Mouse (Mus musculus) cerebellum, postnatal 36 days (tissue): ENCODE measurements at regions not wholly inside any gene's neighbourhood (a gene's known extent, or its start where the extent isn't known, plus 50 kb on each side); places are given as distances from the start of the nearest gene placed in this dataset.

Source experiments
- DNase-seq, 2 experiments: peaks; one replicate each; pipeline ENCODE4 v3.0.0; 2021 to 2022; ENCODE audit warnings: mixed read lengths in 2 of 2

DNA sequence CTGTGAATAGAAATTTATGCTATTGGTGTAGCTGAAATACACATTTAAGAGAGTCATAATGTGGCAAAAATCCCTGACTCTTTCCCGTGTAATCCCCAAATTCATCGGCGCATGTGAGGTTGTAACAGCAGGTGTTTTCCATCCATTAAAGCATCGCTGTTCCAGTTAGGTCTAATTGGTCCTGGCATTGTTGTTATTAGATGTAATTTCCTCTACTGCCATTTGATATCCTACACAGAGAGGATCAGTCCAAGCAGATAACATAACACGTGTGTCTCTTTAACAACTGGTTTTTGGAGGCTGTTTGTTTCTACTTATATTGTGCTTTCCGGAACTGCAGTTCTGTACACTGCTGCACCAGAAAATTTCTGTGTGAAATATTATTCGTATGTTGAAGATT, 101.8 kb downstream of the Vgll3 start:
- DNase-seq, result no peak

DNA sequence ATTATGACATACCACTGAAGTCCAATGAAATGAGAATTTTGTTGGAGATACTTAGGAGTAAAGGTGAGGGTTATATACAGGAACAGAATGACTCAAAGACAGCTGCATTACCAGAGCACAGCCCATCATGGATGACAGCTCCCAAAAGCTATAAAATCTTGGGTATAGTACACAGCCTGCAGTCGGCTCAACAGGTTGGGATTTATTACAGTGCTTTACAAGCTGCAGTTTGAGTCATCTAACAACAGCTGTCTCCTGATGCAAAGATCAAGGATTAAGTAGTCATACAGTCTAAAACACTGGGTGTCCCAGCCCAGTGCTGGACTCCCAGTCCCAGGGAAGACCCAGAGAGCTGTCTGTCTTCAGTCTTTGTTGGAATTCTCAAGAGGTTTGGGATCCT, 110.9 kb downstream of the Vgll3 start:
- DNase-seq, result no peak

DNA sequence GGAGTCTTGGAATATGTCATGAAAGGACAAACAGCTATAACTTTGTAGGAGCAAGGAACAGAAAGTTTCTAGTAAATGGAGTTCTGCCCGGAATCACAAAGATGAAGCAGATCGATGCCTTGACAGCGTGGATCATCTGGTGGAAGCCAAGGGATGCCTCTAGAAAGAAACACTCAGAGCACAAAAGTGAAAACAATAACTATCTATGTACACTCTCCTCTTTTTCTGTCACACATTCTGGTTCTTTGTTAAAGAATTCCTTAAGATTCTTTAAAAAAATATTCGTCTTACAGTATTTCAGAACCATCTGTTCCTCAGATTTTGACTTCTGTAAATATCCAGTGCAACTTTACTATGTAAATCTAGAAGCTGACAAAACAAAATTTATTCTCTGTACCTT, 148.8 kb downstream of the Vgll3 start:
- no peak for DNase-seq

DNA sequence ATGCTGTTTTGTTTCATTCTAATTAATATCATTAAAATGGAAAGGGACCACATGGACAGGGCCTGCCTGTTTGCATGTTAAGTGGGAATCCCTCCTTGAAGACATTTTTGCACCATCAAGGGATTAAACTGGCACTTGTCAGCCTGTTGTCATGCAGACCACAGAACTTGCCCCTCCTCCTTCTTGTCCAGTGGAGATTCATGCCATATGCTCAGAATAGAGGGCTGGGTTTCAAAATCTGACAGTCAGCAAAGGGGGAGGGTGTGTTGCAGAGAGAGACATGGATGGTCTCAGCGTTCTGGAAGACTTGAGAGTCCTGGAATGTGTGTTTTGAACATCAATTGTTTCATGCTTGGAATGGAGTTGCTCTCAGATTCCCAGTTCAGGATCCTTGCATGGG, 149.2 kb downstream of the Vgll3 start:
- DNase-seq, result no peak

DNA sequence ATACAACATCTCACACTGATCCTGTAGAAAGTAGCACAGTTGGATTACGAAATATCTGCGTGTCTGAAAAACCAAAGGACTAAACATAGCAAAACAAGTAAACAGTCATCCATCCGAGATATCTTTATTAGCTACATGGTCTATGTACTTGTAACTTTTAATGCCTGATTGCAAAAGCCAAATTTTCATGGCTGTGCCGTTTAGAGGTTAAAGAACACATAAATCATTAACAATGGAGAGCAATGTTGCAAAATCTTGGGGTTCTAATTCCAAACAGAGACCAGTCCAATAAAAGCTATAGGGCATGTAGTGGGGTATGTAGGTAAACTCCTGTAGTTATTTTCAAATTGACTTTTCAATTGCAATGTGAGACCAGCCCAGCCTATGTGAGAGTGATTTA, 162.0 kb downstream of the Vgll3 start:
- DNase-seq, result no peak

DNA sequence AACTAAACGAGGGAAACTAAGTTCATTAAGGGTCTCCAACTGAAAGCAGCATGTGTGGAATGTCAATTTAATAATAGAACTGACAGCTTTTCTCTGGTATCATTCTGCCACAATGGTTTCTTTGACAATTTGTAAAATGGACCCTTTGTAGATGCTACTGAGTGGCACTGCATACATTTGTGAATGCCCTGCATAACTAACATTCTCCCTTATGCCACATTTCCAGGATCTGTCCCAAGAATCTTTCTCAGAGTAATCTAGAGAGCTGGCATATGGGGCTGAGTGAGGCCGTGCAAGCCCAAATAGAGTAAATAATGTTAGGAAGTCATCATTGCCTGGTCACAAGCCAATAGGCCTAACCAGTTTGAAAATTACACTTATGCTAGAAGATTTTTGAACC, 172.1 kb downstream of the Vgll3 start:
- DNase-seq, result no peak

DNA sequence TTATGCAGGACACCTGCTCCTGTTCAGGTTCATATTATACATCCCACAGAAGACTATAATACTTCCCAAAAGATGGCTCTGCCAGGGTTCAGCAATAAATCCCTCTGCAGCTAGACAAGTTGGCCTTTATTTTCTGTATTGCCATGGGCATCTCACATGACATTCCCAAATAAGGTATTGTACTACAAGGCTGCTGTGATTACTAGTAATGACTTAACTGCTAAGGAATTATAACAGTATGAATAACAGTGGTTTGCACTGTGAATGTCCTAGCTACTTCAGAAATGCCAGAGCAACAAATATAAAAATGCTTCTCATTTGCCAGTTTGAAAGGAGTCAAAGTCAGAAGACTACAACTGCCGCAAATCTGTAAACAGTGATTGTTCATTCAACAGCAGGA, 184.3 kb downstream of the Vgll3 start:
- no peak for DNase-seq

DNA sequence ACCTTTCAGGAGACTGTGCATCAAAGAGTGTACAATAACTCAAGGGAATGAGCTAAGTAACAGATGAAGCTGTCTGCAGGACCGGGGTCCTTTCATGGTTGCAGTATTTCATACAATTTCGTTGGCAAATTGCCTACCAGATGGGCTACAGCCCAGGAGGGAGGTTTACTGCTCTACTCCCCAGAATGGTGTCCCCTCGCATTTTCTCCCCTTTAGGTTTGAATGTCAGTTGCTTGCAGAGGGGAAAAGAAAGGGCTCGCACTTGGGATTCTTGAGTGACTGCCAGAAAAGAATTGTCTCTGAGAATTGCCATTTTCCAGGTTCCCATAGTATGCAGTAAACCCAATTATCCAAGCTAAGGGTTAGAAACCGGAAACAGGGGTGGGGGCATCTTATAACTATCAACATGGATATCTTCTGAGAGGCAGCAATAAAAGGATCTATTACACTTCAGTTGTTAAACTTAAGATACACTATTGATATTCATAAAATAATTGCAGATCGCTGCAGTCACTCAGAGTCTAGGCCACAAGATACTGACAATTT, 185.7 kb downstream of the Vgll3 start:
- DNase-seq, result no peak

DNA sequence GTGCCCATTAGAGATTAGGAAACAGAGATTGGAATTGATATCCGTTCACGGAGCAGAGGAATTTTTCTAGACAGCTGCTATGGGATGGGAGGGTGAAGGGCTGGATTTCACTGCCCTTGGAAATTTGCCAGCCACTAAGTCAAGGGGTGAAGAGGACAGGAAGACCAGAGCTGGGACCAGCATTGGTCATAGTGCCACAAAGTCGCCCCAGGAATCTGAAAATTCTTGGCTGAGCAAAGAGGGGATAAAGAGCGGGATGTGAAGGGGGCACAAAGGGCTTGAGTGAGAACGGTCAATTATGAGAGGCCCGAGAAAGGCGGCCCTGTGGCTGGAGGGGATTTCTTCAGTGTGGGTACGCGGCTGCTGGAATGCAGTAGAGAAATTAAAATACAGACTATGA, 189.6 kb downstream of the Vgll3 start:
- no peak for DNase-seq

DNA sequence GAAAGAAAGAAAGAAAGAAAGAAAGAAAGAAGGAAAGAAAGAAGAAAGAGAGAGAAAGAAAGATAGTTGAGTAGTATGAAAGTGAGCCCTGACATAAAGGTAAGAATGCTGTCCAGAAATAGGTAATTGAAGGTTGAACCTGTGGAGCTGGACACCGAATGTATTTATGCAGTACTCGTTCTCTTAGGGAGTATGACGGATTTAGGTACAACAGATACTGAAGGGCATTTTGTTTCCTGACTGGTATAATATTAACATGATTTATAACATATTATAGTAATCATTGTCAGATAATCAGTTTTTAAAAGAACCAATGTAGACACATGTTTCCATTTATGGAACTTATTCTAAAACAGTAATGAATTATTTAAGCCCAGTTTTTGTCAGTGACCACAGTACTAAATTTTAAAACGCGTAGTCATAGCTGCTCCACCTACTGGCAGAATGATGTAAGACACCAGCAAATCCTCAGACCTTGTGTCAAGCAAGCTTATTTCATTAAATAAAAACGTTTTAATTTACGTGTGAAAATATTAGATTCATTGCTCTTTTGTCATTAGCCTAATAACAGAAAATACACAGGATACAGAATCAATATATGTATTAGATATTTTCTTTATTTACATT, 191.0 kb downstream of the Vgll3 start:
- peak; percentile 7 to 16 for DNase-seq

DNA sequence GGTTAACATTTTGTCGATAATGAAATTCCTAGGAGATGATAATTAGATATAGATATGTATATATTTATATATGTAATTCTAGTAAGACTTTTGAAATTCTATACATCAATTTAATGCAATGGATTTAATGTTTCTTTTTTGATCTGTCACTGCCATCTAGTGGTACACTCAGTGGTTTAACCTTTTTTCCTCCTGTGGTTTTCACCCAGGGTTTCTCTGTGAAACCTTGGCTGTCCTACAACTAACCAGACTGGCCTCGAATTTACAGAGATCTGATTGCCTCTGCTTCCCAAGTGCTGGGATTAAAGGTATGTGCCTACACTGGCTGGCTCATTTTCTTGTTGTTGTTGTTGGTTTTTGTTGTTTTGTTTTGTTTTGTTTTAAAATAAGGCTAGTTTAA, 198.6 kb downstream of the Vgll3 start:
- DNase-seq, result no peak

DNA sequence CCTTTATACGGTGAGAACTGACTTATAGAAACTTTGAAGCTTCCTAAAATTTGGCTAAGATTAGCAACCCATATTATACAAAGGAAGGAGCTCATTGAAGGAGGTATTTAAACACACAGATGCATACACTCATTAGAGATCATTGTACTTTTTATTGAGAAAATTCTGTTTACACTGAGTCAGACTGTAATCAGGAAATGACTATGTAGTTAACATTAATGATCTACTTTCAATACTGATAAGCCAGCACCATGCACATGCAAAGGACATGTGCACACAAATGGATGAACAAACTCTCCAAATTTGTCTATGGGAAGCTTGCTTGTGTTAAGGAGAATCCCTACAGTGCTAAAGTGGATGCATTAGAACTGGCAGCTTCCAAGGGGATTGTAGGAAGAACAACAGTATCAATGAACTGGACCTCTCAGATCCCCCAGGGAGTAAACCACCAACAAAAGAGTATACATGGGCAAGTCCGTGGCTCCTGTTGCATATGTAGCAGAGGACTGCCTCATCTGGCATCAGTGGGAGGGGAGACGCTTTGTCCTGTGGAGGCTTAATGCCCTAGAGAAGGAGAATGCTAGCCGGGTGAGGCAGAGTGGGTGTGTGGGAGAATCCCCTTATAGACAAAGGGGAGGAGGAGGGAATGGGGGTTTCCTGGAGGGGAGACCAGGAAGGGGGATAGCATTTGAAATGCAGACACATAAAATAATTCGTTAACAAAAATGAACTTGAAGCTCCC, 200.0 kb downstream of the Vgll3 start:
- no peak for DNase-seq

DNA sequence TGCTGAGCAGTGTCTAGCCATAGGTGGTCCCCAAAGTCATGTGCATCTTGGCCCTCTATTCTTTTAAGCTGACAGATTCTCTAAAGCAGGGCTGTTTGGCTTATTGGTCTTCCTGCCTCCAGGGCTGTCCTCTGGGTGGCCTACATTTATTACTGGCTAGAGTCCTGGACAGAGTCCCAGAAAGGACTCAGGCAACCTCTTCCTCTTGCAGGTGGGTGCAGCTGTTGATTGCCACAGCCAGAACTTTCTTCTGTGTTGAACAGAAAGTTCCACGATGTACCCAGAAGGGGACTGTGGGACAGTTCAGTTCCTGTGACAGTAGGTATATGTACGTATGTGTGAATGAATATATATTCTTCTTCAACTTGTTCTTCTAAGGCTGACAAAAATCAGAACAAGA, 202.0 kb downstream of the Vgll3 start:
- DNase-seq, result no peak

DNA sequence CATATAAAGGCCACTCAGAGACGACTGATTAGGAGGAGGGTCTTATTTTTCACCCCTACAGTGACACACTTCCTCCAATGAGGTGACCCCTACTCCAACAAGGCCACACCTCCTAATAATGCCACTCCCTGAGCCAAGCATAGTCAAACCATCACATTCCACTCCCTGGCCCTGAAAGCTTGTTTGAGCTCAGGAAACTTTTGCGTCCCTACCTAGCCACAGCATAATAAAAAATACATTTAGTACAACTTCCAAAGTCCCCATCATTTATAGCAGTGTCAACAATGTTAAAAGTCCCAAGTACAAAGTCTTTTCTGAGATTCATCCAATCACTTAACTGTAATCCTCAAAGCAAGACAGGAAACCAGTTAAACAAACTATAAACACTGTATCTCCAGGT, 208.3 kb downstream of the Vgll3 start:
- DNase-seq, result no peak
